Mouse (Mus musculus) 3134 (cell line): ENCODE results near the gene Alk.

Experiments
- DNase-seq: peaks from one replicate; pipeline ENCODE4 v3.0.0-alpha.2; 2011; ENCODE audit warnings: low spot score; ENCODE audit not compliant: insufficient read length; ENCODE audit errors: extremely low read depth

Alk gene

DNA sequence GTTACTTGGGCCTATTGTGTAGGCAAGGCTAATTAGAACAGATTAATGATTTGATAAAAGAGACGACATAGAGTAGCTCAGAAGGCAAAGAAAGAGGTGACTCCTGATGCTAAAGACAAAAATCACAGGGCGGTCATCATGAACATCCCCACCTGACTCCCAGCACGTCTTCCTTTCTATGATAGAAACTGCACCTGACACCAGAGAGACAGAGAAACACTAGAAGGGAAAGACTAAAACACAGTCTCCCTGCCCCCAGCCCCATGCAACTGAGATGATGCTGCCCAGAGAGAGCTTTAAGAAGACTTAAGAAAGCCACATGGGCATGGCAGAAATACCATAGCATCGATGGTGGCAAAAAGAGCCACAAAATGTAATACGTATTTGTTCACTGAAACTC lies 330.2 kb downstream of the Alk start:
- no peak for DNase-seq

DNA sequence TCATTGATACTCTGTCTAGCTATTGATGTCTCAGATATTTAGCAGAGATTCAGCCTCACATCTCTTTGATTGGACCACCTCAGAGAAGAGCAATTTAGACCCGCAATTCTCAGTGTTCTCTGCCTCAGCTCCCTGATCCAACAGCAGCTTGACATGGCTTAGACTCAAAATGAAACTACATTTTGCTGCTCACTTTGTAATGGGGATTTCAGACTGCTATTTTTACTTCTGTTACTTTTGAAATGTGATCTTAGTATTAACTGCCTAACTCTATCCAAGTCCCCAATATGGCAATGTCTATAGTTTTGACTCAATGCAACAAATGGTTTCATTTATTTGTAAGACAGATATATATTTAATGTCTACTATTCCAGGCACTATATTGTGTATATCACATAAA lies 332.8 kb downstream of the Alk start:
- no peak for DNase-seq

DNA sequence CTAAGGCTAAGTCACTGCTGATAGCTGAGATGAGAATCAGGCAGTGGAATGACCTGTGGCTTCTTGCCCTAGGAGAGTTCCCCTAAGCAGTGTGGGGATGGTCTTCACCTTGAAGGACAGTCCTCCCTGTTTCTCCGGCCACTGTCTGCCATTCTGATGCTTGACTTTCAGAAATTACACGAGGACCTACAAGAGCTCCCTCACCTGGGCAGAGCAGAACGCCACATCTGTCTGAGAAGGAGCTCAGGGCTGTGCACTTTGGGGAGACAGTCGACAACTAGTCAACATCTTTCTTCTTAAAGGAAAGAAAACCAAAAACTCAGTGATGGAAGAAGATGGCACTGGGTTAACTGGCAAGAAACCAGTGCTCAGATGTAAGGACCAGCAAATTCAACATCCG lies 335.9 kb downstream of the Alk start:
- no peak for DNase-seq

DNA sequence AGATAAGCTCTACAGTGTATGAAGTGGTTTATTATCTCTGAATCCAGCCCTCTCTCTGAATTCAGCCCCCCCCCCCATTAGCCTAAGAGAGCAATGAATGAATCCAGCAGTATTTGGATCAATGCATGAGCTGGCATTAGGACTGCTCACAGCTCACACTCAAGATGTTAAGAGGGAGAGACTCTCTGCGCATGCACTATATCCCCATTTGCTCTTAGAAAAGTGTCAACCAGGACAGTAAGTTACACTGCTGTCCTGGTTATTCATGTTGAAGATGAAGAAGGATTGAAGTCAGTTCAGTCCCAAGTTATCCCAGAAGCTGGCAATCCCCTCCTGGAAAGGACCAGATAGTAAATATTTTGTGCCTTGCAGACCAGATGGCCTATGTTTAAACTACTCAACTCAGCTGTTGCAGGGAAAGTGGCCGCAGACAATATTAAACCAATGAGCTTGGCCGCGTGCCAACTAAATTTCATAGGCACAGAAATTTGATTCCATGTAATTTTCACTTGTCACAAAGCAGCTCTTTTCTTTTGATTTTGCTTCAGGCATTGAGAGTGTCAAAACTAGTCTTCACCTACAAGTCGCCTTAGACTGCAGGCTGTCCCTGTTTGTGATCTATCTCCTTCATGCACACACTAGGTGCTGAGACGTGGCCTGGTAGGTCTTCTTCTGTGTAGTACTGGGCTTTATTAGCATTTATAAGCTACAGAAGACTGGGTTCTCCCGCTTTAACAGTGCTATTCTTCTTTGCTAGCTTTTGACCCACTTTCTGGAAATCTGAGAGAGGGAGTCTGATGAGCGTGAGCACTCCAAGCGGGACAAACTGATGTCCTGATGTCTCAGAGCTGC lies 339.0 kb downstream of the Alk start:
- no peak for DNase-seq

DNA sequence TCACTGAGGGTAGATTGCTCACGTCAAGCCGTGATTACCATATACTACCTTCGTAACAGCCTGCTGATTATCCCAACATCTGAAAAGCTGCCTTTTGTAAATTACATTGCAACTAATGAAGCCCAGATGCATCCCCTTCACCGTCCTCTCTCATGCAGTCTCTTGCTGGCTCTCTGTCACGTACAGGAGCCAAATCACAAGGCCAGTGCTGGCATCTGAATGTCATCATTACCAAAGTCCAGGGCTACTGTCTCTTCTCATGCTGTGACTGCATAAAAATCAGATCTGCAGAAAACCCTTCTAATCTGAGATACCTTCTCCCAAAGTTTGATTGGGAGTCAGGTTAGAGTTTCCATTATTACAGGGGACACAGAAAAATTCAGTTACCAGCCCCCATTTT lies 351.0 kb downstream of the Alk start:
- no peak for DNase-seq

DNA sequence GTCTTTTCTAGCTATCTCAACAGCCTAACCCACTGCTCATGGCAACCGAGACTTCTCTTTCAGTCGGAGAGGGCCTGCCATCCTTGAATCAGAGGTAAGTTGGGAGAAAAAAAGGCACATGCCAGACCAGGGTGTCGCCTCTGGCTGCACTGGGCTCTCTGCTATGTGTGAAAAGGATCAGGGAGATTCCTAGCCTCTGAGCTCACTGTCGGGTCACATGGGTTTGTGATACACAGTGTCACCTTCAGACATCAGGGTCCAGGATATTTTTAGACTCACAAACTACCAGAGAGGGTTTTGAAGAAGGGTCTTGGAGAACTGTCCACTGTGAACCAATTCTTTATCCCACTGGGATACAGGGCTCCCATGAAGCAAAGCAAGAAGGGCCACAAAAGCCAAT lies 352.9 kb downstream of the Alk start:
- no peak for DNase-seq

DNA sequence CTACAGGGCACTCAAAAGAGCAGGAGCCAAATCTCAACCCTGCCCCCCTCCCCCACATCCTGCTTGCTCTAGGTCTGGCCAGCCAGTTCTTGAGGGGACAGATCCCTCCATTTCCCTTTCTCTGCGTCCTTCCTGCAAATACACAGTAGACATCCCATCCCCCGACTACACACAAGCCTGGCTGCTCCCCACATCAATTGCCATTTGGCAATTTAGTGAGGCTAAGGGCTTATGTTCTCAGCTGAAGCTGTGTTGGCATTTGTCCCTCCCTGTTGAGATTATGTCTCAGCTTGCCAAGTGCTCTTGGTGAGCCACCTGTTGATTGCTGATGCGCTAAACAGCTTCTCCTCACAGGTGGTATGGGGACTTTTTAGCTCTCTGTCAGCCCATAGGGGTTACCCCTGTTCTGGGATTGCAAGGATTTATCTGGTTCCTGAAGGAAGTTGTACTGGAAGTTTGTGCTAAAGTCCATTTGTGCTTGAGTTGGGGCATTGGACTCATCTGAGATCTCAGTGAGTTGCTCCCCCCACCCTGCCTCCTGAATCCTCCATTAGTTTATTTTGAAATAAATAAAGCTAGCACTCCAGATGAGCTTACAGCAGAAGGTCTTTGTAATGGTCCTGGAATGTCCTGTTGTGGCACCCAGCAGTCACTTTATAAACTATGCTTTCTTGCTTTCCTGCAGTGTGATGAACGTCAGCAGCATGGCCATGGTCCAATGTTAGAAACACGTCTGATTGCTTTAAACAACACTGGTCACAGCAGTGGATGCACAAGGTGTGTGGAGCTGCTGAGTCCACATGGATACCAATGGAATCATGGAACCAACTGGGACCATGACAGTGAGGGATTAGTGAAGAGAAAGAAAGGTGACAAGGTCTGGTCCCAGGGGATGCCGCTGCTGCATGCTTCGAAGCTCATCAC lies 353.7 kb downstream of the Alk start:
- DNase-seq: no peak

DNA sequence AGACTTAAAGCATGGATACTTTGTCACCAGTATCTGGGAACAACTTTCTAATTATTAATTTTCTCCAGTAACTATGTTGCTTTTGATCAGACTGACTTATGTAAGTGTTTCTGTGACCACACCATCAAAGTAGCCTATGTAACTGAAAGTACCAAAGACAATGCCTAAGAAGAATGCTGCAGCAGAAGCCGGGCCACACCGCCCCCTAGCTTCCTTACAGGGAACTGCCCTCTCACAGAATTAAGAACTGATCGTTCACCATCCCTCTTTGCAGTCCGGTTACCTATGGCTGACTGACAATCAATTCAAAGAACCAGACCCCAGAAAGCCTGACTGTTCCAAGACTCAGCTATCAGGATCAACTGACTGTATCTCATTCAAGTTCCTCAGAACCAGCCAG lies 362.4 kb downstream of the Alk start:
- peak; percentile 7 for DNase-seq

DNA sequence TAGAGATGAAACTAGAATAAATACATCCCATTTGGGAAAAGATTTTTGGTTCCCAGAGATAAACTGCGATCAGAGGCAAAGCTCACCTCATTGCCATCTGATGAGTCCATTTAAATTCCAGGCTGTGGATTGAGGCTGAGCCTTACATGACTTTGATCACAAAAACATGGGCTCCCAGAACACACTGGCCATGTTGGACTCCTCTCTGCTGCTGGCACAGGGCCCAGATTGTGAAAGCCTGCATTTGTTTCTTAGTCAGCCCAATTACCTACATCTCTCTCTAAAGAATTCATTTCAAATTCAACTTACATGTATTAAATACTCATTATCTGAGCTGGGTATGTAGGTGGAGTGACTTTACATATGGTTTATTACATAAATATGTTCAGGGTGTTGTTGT lies 367.1 kb downstream of the Alk start:
- DNase-seq: no peak

DNA sequence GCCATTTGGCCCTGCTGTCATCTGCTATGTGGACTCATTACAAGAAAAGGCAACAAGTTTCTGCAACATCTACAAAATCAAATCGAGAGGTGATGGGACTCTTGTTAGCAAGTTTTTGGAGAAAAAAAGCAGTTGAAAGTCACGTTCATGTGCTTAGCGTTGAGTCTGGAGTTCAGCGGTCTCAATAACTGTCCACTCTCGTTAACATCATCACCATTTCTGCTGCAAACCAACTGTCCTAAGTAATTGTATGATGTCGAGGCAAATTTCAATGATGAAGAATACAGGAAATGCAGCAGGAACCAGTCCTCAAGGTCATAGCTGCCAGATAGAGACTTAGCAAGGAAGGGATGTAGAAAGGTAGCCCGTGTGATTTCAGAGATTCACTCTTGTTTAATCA lies 373.5 kb downstream of the Alk start:
- no peak for DNase-seq

DNA sequence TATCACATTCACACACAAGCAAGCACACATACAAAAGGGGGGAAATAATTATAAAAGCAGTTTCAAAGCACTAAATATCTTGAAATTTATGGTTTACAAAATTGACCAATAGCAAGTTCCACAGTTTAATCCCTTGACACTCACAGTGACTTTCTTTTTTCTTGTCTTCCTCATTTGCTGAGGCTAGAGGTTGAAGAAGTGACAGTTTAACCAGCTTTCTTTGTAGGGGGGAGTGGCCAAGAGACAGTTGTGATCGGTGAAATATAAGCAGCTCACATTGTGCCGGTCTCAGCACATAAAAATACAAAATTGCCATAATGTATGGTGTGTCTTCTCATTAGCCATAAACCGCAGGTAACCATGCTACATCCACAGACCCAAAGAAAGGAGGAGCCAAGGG lies 385.6 kb downstream of the Alk start:
- DNase-seq: no peak

DNA sequence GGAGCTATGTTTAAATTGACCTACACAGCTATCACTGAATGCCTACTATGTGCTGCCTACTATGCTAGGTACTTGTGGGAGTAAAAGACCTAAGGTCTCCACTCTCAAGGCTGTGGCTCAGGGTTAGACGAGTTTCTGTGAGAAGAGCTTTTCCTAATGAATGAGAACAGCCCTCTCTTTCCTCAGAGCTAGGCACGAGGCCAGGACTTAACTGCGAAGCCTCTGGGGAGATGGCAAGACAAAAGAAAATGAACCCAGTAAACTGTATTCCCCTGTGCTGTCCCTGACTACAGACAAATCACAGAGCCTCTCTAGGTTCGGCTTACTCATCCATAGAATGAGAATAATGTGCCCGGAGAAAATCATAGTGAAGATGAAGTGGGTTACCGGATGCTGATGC lies 406.9 kb downstream of the Alk start:
- DNase-seq: no peak

DNA sequence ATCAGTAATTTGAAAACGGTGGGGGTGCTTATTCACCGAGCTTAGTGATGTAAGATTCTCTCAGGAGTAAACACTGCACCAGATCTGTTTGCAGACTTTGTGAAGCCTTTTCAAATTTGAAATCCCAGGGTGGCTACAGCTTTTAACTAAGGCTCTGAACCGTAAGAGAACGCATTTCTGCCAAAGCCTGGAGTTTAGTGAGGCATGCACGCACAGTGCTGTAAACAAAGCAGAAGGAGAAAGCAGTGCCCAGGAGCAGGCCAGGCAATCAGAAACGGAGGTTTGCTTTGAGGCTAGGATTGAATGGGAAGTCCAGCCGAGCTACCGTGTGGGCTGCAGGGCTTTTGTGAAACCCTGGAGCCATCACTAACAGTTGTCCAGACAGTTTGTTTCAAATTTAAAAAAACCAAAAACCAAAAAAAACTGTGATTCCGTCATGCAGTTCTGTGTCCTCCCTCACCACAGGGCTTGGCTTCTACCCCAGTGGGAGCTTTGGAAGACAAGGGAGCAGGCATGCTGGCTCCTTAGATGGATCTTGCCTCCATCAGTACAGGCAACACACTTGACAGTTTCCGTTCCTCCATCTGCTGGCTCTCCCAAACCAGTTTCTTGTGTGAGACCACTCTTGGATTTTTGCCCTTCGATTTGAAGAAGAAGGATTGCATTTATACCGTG lies 409.3 kb downstream of the Alk start:
- no peak for DNase-seq

DNA sequence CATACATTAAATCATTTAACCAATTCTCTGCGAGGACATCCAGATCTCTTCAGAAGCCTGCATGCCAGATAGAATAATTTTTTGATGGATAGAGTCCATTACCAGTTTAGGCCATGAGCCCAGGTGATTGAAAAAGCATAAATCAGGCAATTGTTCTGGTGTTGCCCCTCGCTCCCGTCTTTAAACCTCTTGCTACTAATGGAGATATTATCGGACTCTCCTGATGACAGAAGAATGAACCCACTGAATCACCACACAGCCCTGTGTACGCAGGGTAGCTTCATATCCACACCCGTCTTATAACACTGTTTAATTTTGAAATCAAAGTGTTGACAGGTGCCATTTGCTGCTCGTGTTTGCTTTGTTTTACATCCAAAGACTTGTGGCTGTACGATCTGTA lies 413.9 kb downstream of the Alk start:
- no peak for DNase-seq

DNA sequence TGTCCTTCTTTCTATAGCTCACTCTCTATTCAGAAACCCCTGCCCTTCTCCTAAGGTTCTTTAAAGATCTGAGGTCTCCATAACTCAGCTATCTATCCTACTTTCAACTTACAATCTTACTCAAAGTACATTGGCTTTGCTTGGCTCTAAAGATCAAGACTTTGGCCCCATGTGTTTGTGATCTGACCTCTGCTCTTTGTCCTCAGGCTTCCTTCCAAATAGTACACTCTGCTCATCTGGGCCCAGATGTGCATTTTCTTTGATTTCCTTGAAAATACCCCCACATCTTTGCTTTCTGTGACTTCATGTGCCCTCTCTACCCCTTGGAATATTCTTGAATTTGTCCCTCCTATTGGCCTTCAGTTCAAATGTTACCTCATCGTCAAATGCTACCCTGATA lies 417.4 kb downstream of the Alk start:
- no peak for DNase-seq

DNA sequence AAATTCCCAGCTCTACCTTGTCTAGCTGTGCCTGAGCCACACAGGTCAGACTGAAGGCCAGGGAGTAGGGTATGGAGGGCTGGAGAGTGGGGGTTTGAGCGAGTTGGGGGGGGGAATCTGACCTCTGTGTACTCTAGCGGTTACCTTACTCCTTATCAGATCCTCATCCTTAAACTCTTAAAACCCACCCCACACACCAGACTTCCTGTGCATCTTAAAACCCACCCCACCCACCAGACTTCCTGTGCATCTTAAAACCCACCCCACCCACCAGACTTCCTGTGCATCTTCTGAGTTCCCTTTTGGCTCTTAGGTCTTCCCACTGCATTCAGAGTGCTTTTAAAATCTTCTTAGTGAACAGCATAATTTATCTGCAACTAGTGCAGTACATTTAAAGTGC lies 422.0 kb downstream of the Alk start:
- no peak for DNase-seq

DNA sequence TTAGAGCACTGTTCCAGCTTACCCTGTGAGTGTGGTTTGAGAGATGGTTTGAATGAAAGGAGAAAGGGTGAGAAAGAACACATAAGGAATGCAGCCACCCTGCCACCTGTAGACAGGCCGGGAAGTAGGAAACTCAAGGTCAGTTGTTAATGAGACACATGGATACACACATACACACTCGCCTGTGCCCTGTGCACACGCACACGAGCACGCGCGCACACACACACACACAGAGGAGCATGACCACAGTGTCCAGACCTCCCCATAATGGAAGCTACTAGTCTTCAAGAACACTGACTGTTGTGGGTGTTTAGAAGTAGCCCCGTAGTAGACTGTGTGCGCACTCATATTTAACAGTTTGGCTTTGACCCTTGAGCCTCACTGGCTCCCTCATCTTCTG lies 424.2 kb downstream of the Alk start:
- DNase-seq: no peak

DNA sequence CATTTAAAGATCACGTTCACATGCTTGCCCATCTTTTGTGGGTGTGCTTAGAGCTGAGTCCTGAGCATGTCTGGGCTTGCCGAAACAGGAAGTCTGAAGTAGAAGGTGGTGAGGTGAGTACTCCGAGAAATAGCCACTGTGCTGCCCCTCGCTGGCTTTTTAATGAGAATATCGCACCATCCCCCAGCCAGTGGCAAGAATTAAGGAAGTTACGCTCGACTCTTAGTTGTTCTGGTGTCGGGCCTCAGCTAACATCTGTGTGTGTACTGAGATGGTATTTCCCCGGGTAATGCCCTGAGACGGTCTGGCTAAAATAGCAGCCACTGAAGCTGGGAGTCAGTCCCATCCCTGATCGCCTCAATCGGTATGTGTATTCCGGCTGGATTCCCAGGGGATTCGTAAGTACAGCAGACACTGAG lies 424.7 kb downstream of the Alk start:
- no peak for DNase-seq

DNA sequence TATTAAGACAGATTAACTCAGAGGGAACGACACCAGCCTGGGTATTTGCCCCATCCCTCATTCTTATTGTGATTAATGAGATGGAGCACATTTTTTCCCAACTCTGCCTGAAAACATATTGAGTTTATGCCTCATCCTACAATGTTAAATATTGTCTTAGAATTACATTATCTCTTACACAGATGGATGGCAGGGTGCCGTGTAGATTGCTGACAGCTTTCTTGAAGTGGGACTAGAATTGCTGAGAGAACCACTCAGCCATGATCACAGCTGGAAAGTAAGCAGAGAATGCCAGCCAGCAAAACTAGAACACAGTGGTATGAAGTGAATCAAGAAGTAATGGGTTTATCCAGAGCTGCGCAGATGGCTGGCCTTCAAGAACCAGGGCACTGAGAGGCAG lies 430.6 kb downstream of the Alk start:
- DNase-seq: no peak

DNA sequence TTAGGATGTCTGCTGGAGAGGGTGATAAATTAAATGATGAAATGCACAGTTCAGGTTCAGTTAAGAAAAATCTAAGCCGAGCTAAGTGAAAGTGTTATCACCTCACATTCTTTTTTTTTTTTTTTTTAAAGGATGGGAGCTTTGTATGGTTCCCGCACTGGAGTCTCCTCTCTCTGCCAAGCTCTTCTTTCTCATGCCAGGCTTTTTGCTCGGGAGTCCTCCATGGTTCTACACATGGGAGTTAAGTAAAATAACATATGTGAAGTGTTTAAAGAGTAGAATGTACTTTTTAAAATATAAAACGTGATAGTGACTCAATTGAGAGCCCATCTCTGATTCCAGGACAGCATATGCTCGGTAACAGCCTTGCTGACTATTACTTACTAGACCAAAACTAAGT lies 436.3 kb downstream of the Alk start:
- no peak for DNase-seq

DNA sequence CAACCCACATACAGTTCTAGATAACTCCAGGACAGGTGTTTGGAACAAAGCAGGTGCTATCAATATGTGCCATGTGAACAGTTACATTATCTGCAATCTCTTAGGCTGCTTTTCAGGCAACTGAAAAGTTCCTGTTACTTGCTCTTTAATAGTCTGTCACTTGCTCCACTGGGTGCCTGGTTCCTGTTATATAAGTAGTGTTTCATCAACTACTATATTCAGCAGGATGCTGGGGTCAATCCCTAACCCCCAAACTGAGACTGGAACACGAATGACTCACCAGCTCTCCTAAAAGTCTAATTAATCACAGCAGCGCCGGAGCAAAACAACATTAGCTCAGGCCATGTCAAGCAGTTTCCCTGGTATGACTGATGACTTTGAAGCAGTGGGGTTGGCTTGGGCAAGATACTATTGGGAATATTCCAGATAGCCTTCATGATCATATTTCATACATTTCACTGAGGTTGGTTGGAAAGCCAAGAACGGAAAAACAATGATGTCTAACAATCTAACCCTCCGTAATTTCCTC lies 445.5 kb downstream of the Alk start:
- no peak for DNase-seq
